Mouse (Mus musculus): ENCODE results near the gene Man2b1. TPM values are rescaled to one million over a fixed set of nuclear protein-coding genes. Genes with fewer than 3 reads are reported as not detected.

The Man2b1 gene
- total and polyA plus RNA-seq, 3 experiments: 10.8 to 24.7 TPM; not detected in 1

DNA sequence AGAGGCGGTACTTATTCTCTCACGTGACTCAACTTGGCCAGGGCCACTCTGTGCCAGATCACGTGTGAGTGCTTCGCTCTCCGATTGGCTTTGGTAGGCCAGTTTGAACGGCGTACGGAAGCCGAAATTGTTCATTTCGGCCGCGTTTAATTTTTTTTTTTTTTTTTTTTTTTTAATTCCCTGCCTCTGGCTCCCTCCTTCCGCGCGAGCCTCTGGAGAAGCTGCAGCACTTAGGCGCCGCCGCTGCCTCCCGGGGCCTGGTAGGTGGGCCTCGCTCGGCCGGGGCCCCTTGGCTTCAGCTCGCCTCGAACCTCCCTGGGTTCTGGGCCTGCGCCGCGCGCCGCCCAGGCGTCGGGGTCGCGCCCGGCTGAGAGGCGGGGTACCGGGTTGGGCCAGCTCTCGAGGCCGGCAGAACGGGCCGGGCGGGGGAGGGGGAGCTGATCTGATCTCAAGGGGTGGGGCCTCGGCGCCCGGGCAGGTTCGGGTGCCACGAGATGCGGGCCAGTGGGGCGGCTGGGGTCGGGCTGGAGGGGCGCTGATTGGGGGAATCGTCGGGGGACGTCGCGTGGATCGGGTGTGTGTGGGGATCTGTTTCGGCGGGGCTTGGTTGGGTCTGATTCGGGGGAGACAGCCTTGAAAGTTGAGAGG, 46.2 kb upstream of the Man2b1 start, which contains the start of gene Tnpo2 (continued):
- TF ChIP-seq POLR2AphosphoS2 (IDR thresholded peaks at IDR 0.05; ENCODE audit: low read length): peak; percentile 76; the same call in 1 of the 2 replicates
- no peak for TF ChIP-seq ELF1 (IDR thresholded peaks at IDR 0.05; ENCODE audit: low read depth, low read length)
- TF ChIP-seq MEF2A (IDR thresholded peaks at IDR 0.05; ENCODE audit: extremely low read depth, insufficient replicate concordance, low read depth, low read length, poor library complexity, severe bottlenecking): no peak
- TF ChIP-seq BHLHE40 (IDR thresholded peaks at IDR 0.05; ENCODE audit: borderline replicate concordance, low read depth, low read length): peak; percentile 94
- peak; percentile 72 for TF ChIP-seq NELFE (IDR thresholded peaks at IDR 0.05; ENCODE audit: low read depth, low read length)
- no peak for TF ChIP-seq CTCF (IDR thresholded peaks at IDR 0.05 in 2 of 3, conservative IDR thresholded peaks at IDR 0.05 in 1 of 3; ENCODE audit: control insufficient read depth in 1 of 3, insufficient read depth in 1 of 3, low read depth in 2 of 3, low read length in 3 of 3, poor library complexity in 1 of 3, severe bottlenecking in 1 of 3)
- TF ChIP-seq MYC (IDR thresholded peaks at IDR 0.05; ENCODE audit: low read depth, low read length): peak; percentile 96
- no peak; the same call in none of the 2 replicates for TF ChIP-seq TCF12 (IDR thresholded peaks at IDR 0.05; ENCODE audit: low read depth, low read length)
- TF ChIP-seq ZKSCAN1 (IDR thresholded peaks at IDR 0.05; ENCODE audit: low read depth, low read length): no peak; the same call in 1 of the 2 replicates
- no peak for TF ChIP-seq TAL1 (IDR thresholded peaks at IDR 0.05; ENCODE audit: low read length)
- no peak; the same call in 1 of the 2 replicates for TF ChIP-seq MAFK (IDR thresholded peaks at IDR 0.05; ENCODE audit: borderline replicate concordance, low read depth, low read length)
- TF ChIP-seq EP300 (IDR thresholded peaks at IDR 0.05; ENCODE audit: low read depth in 1 of 2, low read length in 2 of 2): peak in 1 of 2 experiments; percentile 50; a peak in 2 of 4 replicates
- TF ChIP-seq KAT2A (conservative IDR thresholded peaks at IDR 0.05; ENCODE audit: low read depth, low read length): peak; percentile 78
- TF ChIP-seq USF2 (IDR thresholded peaks at IDR 0.05; ENCODE audit: borderline replicate concordance in 1 of 2, insufficient read depth in 1 of 2, low read depth in 1 of 2, low read length in 2 of 2): peak; percentile 94 to 98
- no peak for TF ChIP-seq SMC3 (IDR thresholded peaks at IDR 0.05; ENCODE audit: low read depth, low read length)

DNA sequence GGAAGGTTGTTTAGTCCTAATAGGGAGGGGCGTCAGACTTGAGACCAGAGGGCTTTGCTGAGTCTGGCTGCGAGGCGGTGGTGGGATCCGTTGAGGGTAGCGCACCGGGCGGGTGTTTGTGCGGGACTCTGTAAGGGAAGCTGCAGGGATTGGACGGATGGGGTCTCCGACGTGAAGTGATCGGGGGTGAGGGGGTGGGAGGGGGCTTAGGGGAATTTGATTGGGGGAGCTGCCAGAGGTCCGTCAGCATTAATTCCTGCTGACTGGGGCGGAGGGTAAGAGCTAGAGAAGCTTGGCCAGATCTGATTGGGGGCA, 45.7 kb upstream of the Man2b1 start:
- Histone ChIP-seq H3K9me3 (replicated peaks; ENCODE audit: insufficient read depth, low read length) (no peaks in the 10 kb centered on the region), H3K4me3 (ENCODE audit: control insufficient read depth in 1 of 2, insufficient read depth in 1 of 2, low read depth in 2 of 2, low read length in 2 of 2) (peak overlapping the region; percentile 86 to 88), H3K4me1 (ENCODE audit: control insufficient read depth in 1 of 2, insufficient read depth in 2 of 2, low read length in 2 of 2) (peaks cover 3 to 15% of the 10 kb centered on the region in 2 experiments), H3K79me2 (ENCODE audit: control insufficient read depth, insufficient read depth, low read length, poor library complexity) (peaks cover 55% of the 10 kb centered on the region), H3K9ac (ENCODE audit: control insufficient read depth, low read depth, low read length, poor library complexity, severe bottlenecking) (peak overlapping the region; percentile 99), H3K27ac (ENCODE audit: control insufficient read depth, low read depth, low read length) (peak overlapping the region; percentile 98), H3K27me3 (ENCODE audit: control insufficient read depth in 1 of 2, insufficient read depth in 2 of 2, low read length in 2 of 2) (no peaks in the 10 kb centered on the region), H3K36me3 (ENCODE audit: control insufficient read depth in 1 of 2, insufficient read depth in 2 of 2, low read length in 2 of 2) (peaks cover 15 to 36% of the 10 kb centered on the region in 2 experiments)
- DNase-seq (ENCODE audit: low read depth, low spot score): no peak
- TF ChIP-seq POLR2A (IDR thresholded peaks at IDR 0.05; ENCODE audit: control insufficient read depth in 1 of 2, insufficient read depth in 1 of 2, low read depth in 1 of 2, low read length in 2 of 2, poor library complexity in 1 of 2): 0 out of 4 replicates have a peak, but pooled peaks of 1 of the 2 experiments have one; percentile 3
- TF ChIP-seq CHD2 (IDR thresholded peaks at IDR 0.05; ENCODE audit: low read length): no peak
- no peak for TF ChIP-seq USF1 (IDR thresholded peaks at IDR 0.05; ENCODE audit: low read depth, low read length)
- no peak for TF ChIP-seq TBP (IDR thresholded peaks at IDR 0.05; ENCODE audit: low read depth, low read length)
- no peak for TF ChIP-seq CHD1 (IDR thresholded peaks at IDR 0.05; ENCODE audit: low read depth, low read length)
- no peak for TF ChIP-seq SMC3 (IDR thresholded peaks at IDR 0.05; ENCODE audit: low read depth, low read length)
- no peak for TF ChIP-seq TAL1 (IDR thresholded peaks at IDR 0.05; ENCODE audit: low read length)
- TF ChIP-seq ZMIZ1 (IDR thresholded peaks at IDR 0.05; ENCODE audit: low read depth, low read length): 0 out of 2 replicates have a peak, but pooled peaks have one; percentile 52
- TF ChIP-seq POLR2AphosphoS5 (IDR thresholded peaks at IDR 0.05; ENCODE audit: borderline replicate concordance, low read depth, low read length): no peak
- no peak; the same call in 1 of the 2 replicates for TF ChIP-seq MAX (IDR thresholded peaks at IDR 0.05; ENCODE audit: low read length)
- TF ChIP-seq SIN3A (IDR thresholded peaks at IDR 0.05; ENCODE audit: low read length): no peak
- TF ChIP-seq HCFC1 (IDR thresholded peaks at IDR 0.05; ENCODE audit: low read depth, low read length): no peak
- TF ChIP-seq JUND (IDR thresholded peaks at IDR 0.05; ENCODE audit: low read depth, low read length): no peak
- no peak for TF ChIP-seq NELFE (IDR thresholded peaks at IDR 0.05; ENCODE audit: low read depth, low read length)
- no peak for TF ChIP-seq ZNF384 (IDR thresholded peaks at IDR 0.05; ENCODE audit: low read depth, low read length)
- no peak for TF ChIP-seq UBTF (IDR thresholded peaks at IDR 0.05; ENCODE audit: borderline replicate concordance, insufficient read depth, low read depth, low read length)

All from MEL (cell line).